Mouse (Mus musculus) G1E (cell line): Measurements from ENCODE around the gene Nfkb1. TPM values are rescaled to one million over a fixed set of nuclear protein-coding genes. Genes with fewer than 3 reads are reported as not detected.

Experiments
- ATAC-seq: 2 replicates; pipeline ENCODE4 v1.8.0; 2016; ENCODE audit warnings: mild to moderate bottlenecking; ENCODE audit not compliant: insufficient number of reproducible peaks, poor library complexity, low FRiP score, severe bottlenecking; ENCODE audit errors: extremely low read depth
- DNase-seq: peaks from one replicate; pipeline ENCODE4 v3.0.0; 2012; ENCODE audit warnings: low spot score
- H3K27me3 ChIP-seq: 2 replicates; pipeline ENCODE4 v1.6.1; 2012; ENCODE audit warnings: mild to moderate bottlenecking, low read length, inconsistent platforms; ENCODE audit not compliant: insufficient read depth
- H3K36me3 ChIP-seq: replicated peaks from 2 replicates; pipeline ENCODE3; 2012; ENCODE audit warnings: mild to moderate bottlenecking, inconsistent platforms
- H3K4me1 ChIP-seq: 2 replicates; pipeline ENCODE4 v1.6.1; 2012; ENCODE audit warnings: low read depth, low read length, inconsistent platforms, mixed read lengths; ENCODE audit not compliant: insufficient read depth
- H3K4me3 ChIP-seq: 2 replicates; pipeline ENCODE4 v1.5.1; 2012; ENCODE audit warnings: low read depth, mild to moderate bottlenecking, inconsistent platforms, low read length, moderate library complexity, mixed read lengths
- H3K9me3 ChIP-seq: replicated peaks from 2 replicates; pipeline ENCODE4 v1.6.1; 2012; ENCODE audit warnings: inconsistent platforms
- CTCF ChIP-seq: IDR thresholded peaks from 2 replicates; pipeline ENCODE4 v1.5.1; 2012; ENCODE audit warnings: low read depth, low read length, inconsistent platforms, mixed read lengths
- GATA1 ChIP-seq: IDR thresholded peaks from 2 replicates; pipeline ENCODE4 v1.6.1; 2012; ENCODE audit warnings: borderline replicate concordance, low read length, inconsistent platforms, mixed read lengths
- GATA2 ChIP-seq: IDR thresholded peaks from 2 replicates; pipeline ENCODE4 v1.6.1; 2012; ENCODE audit warnings: low read depth, low read length, inconsistent platforms, borderline replicate concordance
- POLR2AphosphoS5 ChIP-seq: IDR thresholded peaks from 2 replicates; pipeline ENCODE4 v1.6.1; 2012; ENCODE audit warnings: low read depth, low read length, inconsistent platforms; ENCODE audit not compliant: insufficient replicate concordance
- TAL1 ChIP-seq: conservative IDR thresholded peaks from 2 replicates; pipeline ENCODE4 v1.6.1; 2012; ENCODE audit warnings: low read depth, low read length, inconsistent platforms, mixed read lengths
- polyA plus RNA-seq: library from polyadenylated mRNA; stranded (reverse); fragments of >175 nt; gene quantifications from 2 replicates; pipeline ENCODE4 v1.2.3, GENCODE M21; 2012
- total RNA-seq, 2 experiments: library from RNA; stranded (forward) in 1 of 2; stranded (reverse) in 1 of 2; fragments of 200-1000 nt in 1 of 2; fragments of >200 nt in 1 of 2; fragmentation: Nextera tagmentation in 1 of 2; gene quantifications; 2 replicates each; pipeline ENCODE4 v1.2.3; 2014 to 2017

Nfkb1 gene
- total and polyA plus RNA-seq, 3 experiments: 3.5 to 11.0 (median 3.8) TPM

DNA sequence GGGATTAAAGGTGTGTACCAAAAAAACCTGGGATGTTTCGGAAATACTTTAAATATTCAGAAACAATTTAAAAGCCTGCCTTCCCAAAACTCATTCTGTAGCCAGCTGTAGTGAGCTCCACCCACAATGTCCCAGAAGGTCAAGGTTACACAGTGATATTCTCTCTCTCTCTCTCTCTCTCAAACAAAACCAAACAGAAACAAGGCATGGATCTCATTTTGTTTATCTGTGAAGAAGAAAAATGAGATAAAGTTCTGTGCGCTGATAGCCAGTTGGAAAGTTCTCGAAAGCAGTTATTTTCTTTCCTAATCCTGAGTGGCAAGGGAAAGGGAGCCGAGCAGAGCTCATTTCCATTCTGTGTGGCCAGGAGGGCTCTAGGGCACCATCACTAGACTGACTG lies 85.9 kb downstream of the Nfkb1 start:
- Histone ChIP-seq H3K9me3 (no peaks in the 10 kb centered on the region), H3K4me1 (peaks cover 32% of the 10 kb centered on the region), H3K4me3 (no peak overlapping the region), H3K27me3 (no peaks in the 10 kb centered on the region; the same call in 1 of the 2 replicates), H3K36me3 (peaks cover 35% of the 10 kb centered on the region)
- TF ChIP-seq GATA2 (no peak), POLR2AphosphoS5 (no peak), TAL1 (no peak), CTCF (no peak), GATA1 (no peak)
- DNase-seq (no peak), ATAC-seq (no peak)

DNA sequence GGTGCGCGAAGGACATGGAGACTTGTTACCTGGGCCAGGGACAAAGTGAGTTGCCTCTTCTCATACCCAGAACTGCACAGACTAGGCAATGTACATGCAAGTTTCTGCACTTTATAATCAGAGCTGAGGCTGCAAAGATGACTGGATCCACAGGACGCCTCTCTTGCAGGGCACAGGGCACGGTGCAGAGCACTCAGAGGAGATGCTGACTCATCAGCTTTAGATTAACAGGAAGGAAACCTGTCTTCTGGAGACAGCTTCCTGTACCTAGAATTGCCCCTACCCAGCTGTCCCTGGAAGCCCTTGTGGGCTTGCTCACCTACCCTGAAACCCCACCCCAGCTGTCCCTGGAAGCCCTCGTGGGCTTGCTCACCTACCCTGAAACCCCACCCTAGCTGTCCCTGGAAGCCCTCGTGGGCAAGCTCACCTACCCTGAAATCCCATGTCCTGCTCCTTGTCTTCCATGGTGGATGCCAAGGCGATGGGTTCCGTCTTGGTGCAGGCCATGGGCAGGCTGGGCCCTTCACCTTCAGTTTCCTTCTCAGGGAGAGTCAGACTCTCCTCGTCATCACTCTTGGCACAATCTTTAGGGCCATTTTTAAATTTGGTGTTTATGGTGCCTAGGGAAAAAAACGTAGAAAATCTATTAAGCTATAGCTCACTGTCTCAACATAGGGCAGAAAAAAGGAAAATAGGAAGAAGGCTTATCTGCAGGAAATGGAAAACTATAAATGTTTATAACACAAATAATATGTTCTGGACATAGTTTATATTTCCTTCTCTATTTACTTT lies 86.5 kb downstream of the Nfkb1 start:
- no peaks in the 10 kb centered on the region for H3K9me3 ChIP-seq
- ATAC-seq (peak; percentile 34; the same call in 1 of the 2 replicates), DNase-seq (no peak)
- H3K4me3 ChIP-seq: no peak overlapping the region; the same call in 1 of the 2 replicates
- no peaks in the 10 kb centered on the region; the same call in 1 of the 2 replicates for H3K27me3 ChIP-seq
- peaks cover 35% of the 10 kb centered on the region for H3K4me1 ChIP-seq
- peaks cover 38% of the 10 kb centered on the region for H3K36me3 ChIP-seq
- TF ChIP-seq CTCF: no peak
- no peak for TF ChIP-seq GATA1
- TF ChIP-seq TAL1: no peak
- no peak for TF ChIP-seq GATA2
- TF ChIP-seq POLR2AphosphoS5: no peak

DNA sequence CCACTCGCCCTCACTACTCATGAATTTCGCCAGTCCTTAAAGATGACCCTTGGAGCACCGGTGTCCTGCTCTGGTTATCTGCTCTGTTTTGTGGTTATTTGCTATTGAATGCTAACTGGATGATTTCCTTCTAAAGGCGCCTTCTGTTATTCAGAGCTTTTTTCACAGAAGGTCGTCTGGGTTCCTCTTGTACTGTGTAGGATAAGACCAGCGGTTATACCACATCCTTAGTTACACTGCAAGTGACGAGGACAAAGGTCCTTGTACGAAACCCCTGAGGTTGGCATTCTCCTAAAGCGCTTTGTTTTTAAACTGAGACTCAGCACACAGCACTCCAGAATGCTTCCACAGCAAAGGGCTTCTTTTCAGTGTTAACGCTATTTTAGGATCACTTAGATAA lies 88.6 kb downstream of the Nfkb1 start:
- Histone ChIP-seq H3K4me1 (peaks cover 31% of the 10 kb centered on the region), H3K4me3 (no peak overlapping the region)
- no peak for DNase-seq

DNA sequence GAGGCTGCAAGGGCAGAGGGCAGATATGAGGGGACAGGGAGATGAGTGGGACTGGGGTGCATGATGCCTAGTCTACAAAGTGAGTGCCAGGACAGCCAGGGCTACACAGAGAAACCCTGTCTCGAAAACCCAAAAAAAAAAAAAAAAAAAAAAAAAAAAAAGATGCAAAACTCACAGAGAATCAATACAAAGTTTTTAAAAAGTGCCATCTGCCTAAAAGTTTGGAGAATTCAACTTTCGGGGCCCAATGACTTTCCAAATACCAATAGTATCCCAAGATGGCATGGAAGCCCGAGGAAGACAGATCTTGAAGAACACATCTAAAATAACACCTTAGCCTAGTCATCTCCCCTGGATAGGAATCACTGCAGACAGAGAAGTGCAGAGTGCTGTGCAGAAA lies 93.0 kb downstream of the Nfkb1 start:
- no peak for ATAC-seq
- no peak overlapping the region for H3K4me3 ChIP-seq
- peaks cover 3% of the 10 kb centered on the region; the same call in 1 of the 2 replicates for H3K27me3 ChIP-seq
- H3K36me3 ChIP-seq: peaks cover 42% of the 10 kb centered on the region
- peaks cover 29% of the 10 kb centered on the region for H3K4me1 ChIP-seq
- H3K9me3 ChIP-seq: no peaks in the 10 kb centered on the region
- no peak for TF ChIP-seq GATA1
- no peak for TF ChIP-seq TAL1
- no peak for TF ChIP-seq POLR2AphosphoS5
- no peak for TF ChIP-seq CTCF
- no peak for TF ChIP-seq GATA2
- DNase-seq: no peak

More for the DNA sequence above, 88.6 kb downstream of the Nfkb1 start:
- H3K36me3 ChIP-seq: peaks cover 35% of the 10 kb centered on the region
- no peak for TF ChIP-seq POLR2AphosphoS5
- TF ChIP-seq GATA2: no peak
- no peak for TF ChIP-seq CTCF
- TF ChIP-seq TAL1: no peak
- no peak for TF ChIP-seq GATA1
- H3K9me3 ChIP-seq: no peaks in the 10 kb centered on the region
- no peak for ATAC-seq
- H3K27me3 ChIP-seq: no peaks in the 10 kb centered on the region; the same call in 1 of the 2 replicates

DNA sequence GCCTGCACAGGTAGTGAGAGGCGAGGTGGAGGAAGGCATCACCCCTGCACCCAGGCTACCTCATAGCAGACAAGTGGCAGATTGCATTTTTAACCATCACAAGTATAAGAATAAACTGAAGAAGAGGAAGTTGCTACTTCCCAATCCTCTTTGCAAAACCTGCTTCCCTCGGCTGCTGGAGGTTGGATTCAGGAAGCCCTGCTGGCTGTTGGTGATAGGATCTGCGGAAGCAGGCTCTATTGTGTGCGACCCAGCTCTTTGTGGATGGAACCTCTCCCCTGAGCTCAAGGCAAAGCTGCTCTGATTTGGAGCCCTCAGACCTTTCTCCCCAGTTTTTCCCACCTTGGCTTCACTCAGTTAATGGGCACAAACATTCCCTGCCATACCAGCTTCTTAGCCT lies 94.3 kb downstream of the Nfkb1 start:
- Histone ChIP-seq H3K27me3 (peaks cover 3% of the 10 kb centered on the region; the same call in 1 of the 2 replicates), H3K4me3 (no peak overlapping the region), H3K9me3 (no peaks in the 10 kb centered on the region), H3K4me1 (peaks cover 38% of the 10 kb centered on the region), H3K36me3 (peaks cover 43% of the 10 kb centered on the region)
- ATAC-seq: no peak
- no peak for DNase-seq
- TF ChIP-seq POLR2AphosphoS5 (no peak), CTCF (no peak), TAL1 (no peak), GATA2 (no peak), GATA1 (no peak)

DNA sequence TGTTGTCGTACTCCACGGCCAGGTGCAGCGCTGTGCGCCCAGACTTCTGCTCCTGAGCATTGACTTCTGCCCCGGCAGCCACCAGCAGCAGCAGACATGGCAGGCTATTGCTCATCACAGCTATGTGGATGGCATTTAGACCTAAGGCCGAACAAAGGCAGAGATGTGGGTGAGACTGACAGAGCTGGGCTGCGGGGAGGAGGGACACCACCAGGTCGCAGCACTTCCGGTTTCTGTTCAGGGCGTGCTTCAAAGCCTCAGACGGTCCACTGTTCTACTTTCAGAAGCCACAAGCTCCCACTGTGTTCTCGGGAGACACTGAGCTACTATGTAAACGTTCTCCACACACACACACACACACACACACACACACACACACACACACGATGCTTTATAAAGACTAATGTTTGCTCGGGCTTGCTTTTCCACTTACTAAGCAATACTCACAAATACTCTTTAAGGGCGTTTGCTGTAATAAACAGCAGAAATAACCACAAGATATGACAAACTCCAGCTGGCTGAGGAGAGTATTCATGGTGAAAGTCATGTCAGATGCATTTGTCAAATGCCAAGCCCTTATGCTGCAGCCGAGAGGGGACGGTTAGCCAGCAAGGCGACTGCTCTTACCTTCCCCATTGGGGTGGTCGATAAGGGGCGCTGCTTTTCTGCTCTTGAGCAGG lies 97.0 kb downstream of the Nfkb1 start:
- Histone ChIP-seq H3K27me3 (peaks cover 4% of the 10 kb centered on the region; the same call in 1 of the 2 replicates), H3K9me3 (no peaks in the 10 kb centered on the region), H3K4me1 (peaks cover 52% of the 10 kb centered on the region), H3K4me3 (peak overlapping the region; percentile 25; the same call in 1 of the 2 replicates), H3K36me3 (peaks cover 44% of the 10 kb centered on the region)
- no peak for TF ChIP-seq CTCF
- DNase-seq: no peak
- no peak for ATAC-seq
